Mouse (Mus musculus) R1 (cell line): ENCODE measurements around the gene Kat8.
A peak's percentile ranks its signal among the peaks of the same experiment; 100 is the strongest.

ENCODE experiments used
- DNase-seq: peaks from one replicate; pipeline ENCODE4 v3.0.0-alpha.2; 2018; ENCODE audit warnings: low read depth, low spot score

The Kat8 gene

GRCm38 (mm10) chr7:127912190-127912871 lies at the start of gene Kat8:
Gene Kat8 (plus strand): TSS chr7:127912516.
- peak; percentile 97 for DNase-seq

GRCm38 (mm10) chr7:127866434-127866833 lies 45.9 kb upstream of the Kat8 start:
- DNase-seq, result peak; percentile 37

- peak; percentile 33 for DNase-seq
Observed at GRCm38 (mm10) chr7:127867641-127868040, 44.7 kb upstream of the Kat8 start.

- DNase-seq, result no peak
Observed at GRCm38 (mm10) chr7:127869149-127869810, 43.0 kb upstream of the Kat8 start.

DNA sequence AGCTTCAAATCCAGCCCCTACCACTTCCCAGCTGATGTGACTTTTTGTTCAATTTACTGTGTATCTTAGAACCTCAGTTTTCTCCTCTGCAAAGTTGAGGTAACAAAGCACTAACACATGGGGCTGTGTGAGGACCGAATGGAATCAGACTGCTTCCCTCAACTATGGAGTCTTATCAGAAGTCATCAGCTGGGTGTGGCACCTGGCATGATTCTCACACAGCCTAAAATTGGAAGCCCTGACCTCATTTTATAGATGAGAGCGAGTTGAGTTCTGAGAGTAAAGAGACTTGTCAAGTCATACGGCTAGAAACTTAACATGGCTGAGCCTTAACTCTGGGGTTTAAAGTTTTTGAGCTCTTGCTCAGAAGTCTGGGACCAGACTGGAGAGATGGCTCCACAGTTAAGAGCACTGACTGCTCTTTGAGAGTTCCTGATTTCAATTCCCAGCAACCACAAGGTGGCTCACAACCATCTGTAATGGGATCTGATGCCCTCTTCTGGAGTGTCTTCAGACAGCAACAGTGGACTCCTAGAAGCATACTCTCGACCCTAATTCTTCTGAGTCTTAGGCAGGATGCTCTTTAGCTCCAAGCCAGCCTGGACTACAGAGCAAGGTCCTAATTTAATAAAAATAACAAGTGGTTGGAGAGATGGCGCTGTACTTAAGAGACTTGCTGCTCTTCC lies 42.0 kb upstream of the Kat8 start:
- peak; percentile 76 for DNase-seq

DNA sequence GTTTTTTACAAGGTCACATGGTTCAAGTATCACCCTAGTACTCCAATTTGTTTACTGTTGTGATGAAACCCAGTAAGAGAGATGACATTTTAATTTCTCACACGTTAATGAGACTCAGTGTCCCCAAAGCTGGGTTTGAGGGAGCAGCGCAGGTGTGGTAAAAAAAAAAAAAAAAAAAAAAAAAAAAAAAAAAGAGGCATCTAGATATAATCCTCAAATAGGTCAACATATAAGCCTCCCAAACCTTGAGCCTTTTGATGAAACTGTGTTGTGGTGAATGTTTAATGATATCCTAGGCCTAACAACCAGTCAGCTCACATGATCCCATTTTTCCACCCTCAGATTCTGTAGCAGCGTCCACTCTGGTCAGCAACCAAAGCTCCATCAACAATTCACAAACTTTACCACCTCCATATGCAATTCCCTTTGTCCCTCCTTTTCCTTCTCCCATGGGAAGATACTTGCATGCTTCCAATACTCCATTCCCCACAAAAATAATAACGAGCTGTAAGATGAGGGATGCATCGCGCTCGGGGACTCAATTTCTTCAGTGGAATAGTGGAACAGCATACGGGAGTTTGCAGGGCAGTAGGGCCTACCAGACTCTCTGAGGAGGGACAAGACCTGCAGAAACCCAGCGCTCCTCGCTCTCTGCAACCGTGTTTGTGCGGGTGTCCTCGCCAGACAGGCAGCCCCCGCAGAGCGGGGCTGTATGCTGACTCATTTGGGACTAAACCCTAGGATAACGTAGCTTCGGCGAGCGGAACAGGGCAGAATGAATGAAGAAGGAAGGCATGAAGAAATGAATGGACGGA lies 37.3 kb upstream of the Kat8 start:
- DNase-seq, result no peak

GRCm38 (mm10) chr7:127875627-127876001 lies 36.7 kb upstream of the Kat8 start:
- DNase-seq, result peak; percentile 91

- DNase-seq, result peak; percentile 91
Observed at GRCm38 (mm10) chr7:127876041-127876466, 36.3 kb upstream of the Kat8 start, which contains the start of gene Zfp646. Gene Zfp646 (plus strand): TSS chr7:127876221.

DNA sequence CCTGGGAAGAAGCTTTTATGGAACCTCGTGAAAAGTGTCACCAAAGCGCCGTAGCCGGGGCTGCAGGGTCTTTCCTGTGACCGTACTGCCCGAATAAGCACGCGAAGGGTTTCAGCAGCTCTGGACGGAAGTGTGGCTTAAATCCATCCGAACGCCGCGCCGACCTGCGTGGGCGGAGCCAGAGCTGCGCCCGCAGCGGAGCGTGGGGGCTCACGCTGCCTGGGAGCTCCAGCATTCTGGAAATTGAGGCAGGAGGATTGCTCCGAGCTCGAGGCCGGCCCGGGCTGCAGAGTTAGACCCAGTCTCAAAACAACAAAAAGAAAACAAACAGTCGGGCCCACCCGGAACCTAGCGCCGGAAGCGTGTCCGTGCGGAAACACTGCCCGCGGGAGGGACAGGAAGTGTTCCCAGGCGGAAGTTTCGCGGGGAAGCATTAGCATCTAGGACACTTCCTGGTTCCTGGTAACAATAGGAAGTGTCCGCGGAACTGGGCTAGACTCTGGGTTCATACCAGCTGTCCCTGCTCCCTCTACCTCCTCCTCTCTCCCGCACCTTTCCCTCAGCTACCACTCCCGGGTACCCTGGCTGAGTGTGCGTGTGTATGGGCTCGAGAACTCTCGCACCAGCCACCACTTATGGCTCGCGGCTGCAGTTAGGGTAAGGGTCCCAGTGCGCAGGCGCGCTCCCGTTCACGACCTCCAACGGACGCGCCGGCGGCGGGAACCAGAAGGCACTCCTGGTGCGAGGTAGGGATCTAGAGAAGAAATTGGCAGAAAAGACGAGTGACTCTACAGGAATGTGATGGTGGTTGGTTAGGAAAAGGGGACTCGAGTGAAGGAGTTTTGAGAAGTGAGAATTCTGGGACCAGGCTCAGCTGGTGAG lies 35.6 kb upstream of the Kat8 start, which contains the start of gene Zfp668:
Zfp668 (minus strand) TSS at position 362 of the 882 bp plus-strand sequence.
- peak; percentile 99 for DNase-seq

- no peak for DNase-seq
Observed at GRCm38 (mm10) chr7:127879301-127879700, 33.0 kb upstream of the Kat8 start.

- DNase-seq, result no peak
Observed at GRCm38 (mm10) chr7:127880431-127880830, 31.9 kb upstream of the Kat8 start.

- DNase-seq, result peak; percentile 79
Observed at GRCm38 (mm10) chr7:127885951-127886350, 26.4 kb upstream of the Kat8 start.

DNA sequence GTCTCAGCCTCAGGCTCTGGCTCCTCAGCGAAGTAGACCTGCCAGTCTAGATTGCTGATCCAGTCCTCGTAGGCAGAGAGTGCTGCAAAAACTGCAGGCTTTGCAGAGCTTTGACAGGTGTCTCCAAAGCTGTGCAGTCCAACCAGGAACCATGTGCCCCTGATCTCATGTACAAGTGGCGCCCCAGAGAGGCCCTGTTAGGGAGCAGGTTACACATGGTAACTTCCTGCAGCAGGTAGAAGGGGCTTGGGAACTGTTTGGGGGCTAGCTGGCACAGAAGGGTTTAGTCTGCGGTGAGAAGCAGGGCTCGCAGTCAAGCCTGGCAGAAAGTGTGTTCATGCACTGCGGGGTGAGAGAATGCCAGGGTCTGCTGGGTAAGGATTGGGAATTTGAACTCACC lies 25.8 kb upstream of the Kat8 start:
- no peak for DNase-seq

DNA sequence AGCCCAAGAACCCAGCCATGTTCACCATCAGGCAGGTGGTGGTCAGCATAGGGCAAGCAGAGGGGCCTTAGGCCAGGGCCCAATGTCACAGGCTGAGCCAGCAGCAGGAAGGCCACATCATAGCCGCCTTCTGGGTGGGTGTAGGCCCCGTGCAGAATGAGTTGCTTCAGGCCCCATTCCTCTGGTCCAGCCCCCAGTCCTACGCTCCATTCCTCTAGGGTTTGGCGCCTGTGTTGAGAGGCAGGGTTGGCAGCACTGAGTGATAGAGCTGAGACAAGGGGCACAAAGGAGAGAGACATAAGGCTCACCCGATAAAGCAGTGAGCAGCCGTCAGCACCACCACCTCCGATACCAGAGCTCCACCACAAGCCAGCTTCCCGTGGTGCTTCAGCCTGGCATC lies 25.1 kb upstream of the Kat8 start:
- DNase-seq, result no peak

- DNase-seq, result peak; percentile 54
Observed at GRCm38 (mm10) chr7:127887781-127888180, 24.5 kb upstream of the Kat8 start.

- no peak for DNase-seq
Observed at GRCm38 (mm10) chr7:127888821-127889220, 23.5 kb upstream of the Kat8 start.

DNA sequence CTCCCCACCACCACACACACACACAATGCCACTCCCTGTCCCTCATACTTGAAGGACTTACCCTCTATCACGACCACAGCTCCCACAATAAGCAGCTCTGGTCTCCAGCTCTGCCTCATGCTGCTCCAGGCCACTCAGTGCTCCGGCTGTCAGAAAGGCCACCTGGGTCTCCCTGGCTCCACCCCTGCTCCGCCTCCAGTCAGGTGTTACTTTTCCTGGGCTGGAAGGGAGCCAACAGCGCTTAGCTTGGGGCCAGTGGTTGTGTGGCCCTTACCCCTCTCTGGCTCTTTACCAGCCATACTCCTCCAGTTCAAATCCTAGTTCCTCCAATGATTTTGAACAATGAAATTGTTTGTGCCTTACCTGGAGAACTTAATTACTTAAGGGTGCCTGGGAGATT lies 21.5 kb upstream of the Kat8 start, which contains the start of gene Prss53:
Prss53 (minus strand) TSS at position 173 of the 400 bp plus-strand sequence.
- DNase-seq, result no peak

DNA sequence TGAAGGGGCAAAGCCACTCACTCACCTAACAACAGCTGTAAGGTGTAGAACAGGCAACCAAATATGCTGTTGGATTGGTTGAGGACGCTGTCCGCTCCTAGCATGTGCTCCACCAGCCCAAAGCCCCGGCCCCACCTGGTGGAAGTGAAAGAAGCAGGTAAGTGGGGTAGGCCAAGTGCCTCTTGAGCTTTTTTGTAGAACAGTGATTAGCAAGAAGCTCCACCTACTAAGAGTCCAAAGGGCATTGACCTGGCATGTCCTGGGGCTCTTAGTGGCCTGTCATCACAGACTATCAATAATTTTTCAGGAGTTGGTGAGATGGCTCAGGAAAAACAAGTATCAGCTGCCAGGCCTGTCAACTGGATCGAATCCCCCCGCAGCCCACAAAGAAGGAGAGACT lies 17.8 kb upstream of the Kat8 start:
- no peak for DNase-seq

DNA sequence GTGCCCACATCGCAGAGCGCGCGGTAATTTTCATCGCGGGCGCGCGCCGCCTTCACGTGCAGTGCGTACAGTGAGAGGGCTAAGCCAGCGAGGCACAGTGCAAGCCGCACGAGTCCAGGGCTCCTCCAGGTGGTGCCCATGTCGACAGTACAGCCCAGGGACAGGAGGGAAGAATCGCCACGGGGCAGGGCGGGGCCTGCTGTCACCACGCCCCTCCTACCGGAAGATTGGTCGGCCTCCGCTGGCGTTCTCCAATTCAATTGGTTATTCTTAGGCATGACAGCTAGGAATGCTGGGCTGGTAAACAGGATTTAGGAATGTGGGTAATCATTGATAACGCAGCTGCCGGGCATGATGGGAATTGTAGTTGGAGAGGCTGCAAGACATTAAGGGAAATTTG lies 16.9 kb upstream of the Kat8 start, which contains the start of the genes Gm21974 and Vkorc1:
Gm21974 (minus strand) TSS at position 13 of the 400 bp plus-strand sequence.
Vkorc1 (minus strand) TSS at position 176 of the 400 bp plus-strand sequence.
- DNase-seq, result peak; percentile 98

- peak; percentile 21 for DNase-seq
Observed at GRCm38 (mm10) chr7:127895891-127896290, 16.4 kb upstream of the Kat8 start.
